Mouse (Mus musculus) testis, adult 10 weeks (tissue): Measurements from ENCODE around the gene Ripk1. TPM values are rescaled to one million over a fixed set of nuclear protein-coding genes. Genes with fewer than 3 reads are reported as not detected.

Source experiments
- polyA plus RNA-seq: library from polyadenylated mRNA; stranded (reverse); fragments of 350-450 nt; fragmentation: Illumina TruSeq; extraction: RNeasy Lipid Tissue Mini Kit (QIAGEN cat#74804); gene quantifications from one replicate; pipeline ENCODE4 v1.2.3, GENCODE M21; 2014; ENCODE audit warnings: low read depth, low replicate concordance

The Ripk1 gene
- polyA plus RNA-seq = 12.0 TPM

DNA sequence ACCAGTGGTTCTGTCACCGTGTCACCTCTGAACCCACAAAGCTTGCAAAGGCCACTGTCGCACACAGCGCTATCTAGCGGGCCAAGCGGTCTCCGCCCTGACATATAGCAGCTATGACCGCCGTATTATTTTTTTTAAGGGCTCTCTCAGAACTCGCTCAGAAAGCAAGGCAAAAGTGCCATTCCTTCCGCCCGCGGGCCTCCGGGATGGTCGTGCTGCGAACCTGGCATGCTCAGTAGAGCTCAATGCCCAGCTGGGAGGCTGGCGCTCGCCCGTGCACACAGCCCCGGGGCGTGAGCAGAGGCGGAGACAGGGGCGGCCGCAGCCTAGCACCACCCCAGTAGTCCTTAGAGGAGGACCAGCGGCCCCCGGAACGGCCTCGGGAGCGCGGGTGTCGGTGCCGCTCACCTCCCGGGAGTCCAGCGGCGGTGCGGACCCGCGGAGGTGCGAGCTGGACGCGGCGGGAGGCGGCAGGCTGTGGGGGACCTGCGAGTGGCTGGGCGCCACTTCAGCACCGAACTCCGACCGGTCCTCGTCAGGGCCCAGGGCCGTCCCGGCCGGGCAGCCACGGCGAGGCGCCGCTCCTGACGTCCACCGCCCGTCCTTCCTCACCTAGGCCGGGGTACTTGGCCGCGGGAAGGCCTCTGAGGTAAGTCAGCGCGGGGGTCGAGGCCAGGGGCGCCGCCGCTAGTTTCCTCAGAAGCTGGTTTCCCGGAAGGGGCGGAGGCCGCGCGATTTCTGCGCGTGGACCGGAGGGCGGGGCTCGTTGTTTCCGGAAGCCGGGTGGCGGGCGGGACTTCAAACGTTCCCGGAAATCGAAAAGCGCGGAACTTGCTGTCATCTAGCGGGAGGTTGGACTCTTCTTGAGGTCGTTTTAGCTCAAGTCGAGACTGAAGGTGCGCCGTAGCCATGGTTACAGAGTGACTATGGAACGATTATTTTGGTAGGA, at the start of gene Ripk1, which contains the start of gene Serpinb6a:
TSS of gene Ripk1 (plus strand) at position 306 of the 949 bp plus-strand sequence.
TSS of gene Serpinb6a (minus strand) at position 737 of the 949 bp plus-strand sequence.

DNA sequence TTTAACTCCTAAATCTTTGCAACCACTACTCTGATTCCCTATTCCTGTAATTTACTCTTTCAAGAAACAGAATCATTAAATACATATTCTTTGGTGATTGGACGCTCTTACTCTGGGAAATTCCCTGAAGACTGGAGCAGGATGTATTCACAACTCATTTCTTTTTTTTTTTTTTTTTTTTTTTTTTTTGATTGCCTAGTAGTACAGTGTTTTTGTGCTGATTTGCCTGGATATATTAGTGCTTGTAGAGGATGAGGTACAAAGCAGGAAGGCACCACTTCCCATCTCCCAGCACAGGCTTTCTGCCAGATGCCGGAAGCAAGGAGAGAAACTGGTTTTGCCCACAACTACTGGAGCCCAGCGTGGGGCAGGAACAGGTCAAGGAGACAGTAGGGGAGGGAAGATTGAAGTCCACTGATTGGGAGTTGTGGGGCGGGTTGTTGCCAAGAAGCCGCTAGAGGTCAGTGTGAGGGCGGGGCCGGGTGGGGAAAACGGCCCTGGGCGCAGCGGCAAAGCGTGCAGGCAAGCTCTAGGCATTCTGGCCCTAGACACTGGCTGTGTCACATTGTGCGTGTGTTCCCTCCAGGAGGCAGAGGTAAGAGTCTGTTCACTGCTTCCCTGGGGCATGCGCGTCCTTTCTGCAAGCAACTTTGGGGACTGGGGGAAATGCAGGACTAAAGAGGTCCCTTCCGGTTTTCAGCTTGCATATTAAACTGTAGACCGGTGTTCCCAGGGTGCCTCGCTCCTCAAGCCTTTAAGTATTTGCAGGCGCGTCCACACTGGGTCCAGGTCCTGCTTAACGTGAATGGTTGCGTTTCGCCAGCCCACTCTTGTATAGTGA, 37.7 kb upstream of the Ripk1 start, which contains the start of gene Nqo2:
TSS of gene Nqo2 (plus strand) at position 482 of the 841 bp plus-strand sequence.

DNA sequence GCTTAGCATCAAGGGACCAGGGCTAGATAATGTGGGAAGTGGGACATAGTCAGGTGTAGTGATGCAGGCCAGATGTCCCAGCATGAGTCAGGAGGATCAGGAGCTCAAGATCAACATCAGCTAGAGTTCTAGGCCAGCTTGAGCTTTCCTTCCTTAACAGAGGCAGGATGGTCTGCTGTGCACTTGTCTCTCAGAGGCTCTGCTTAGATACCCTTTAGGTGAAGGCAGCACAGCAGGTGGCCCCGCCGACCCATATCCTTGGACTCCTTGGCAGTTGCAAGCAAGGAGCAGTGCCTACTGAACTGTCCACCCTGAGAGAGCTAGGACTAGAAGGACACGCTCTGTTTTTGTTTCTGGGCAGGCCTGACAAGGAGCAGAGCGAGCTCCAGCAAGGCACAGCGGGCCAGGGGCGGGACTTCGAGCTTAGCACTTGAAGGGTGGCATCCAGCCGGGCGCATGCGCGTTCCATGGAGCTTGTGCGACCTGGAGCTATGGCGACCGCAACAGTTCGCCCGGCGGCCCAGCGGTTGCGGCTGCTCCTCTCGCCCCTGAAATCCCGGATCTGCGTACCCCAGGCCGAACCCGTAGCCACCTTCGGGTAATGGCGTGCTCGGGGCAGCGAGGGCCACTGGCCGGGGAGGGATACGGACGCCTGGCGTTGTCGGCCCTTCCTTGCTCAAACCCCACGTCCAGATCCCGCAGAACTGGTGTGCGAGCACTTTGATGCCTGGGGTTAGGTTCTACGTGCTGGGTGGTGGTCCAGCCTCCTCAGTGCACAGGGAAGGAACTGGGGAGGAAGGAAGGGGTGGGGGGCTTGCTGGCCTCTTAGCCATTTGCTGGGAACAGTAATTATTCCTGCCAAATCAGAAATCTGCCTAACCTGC, 35.3 kb downstream of the Ripk1 start, which contains the start of gene Bphl:
TSS of gene Bphl (plus strand) at position 426 of the 884 bp plus-strand sequence.

DNA sequence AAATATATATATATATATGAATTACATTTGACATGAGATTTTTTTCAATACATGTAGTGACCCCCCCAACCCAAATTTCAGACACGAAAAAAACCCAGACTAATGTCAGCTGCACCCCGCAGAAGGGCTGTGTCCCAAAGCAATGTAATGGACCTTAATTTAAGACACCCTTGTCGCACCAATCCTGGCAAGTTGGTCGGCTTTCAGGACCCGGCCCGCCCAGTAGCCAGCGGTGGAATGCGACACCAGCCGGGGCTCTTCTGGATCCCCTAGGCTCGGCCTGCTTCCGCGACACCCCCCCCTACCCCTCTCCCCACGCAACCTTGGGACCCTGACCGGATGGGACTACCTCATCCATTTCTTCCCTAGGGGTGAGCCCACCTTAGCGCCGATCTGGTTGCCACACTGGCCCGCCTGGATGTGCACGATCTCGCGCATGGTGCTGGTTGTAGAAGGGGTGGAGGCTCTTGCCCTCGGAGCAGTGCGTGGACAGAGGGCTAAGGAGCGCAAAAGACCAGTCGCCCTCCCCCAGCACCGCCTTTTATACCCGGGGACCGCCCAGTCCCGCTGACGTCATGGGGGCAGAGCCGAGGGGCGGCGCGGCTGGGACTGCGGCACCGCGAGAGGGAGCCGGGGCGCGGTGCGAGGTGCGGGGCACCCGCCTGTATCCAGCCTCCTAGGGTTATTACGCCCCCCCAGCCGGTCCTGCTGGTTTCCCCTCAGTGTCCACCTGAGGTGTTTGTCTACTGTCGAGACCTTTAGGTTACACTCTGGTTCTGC, 75.5 kb downstream of the Ripk1 start, which contains the start of gene Tubb2a:
TSS of gene Tubb2a (minus strand) at position 516 of the 780 bp plus-strand sequence.

Other genes with a start within 250 kb of the Ripk1 start
- gene Serpinb6e, start 159.0 kb upstream of the Ripk1 start, polyA plus RNA-seq = not detected
- 2.9 TPM for gene Serpinb6c, start 96.7 kb upstream of the Ripk1 start, polyA plus RNA-seq
- 101 TPM for gene Nqo2, start 37.7 kb upstream of the Ripk1 start, polyA plus RNA-seq
- 317 TPM for gene Serpinb6a, start 431 bp downstream of the Ripk1 start, polyA plus RNA-seq
- 10.1 TPM for gene Bphl, start 35.2 kb downstream of the Ripk1 start, polyA plus RNA-seq
- 1.1 TPM for gene Tubb2a, start 75.6 kb downstream of the Ripk1 start, polyA plus RNA-seq
- gene Tubb2b, start 128.1 kb downstream of the Ripk1 start, polyA plus RNA-seq = not detected
- 3.7 TPM for gene Psmg4, start 160.6 kb downstream of the Ripk1 start, polyA plus RNA-seq